Mouse (Mus musculus) heart, postnatal 0 days (tissue): ENCODE data around the gene Tradd. TPM values are rescaled to one million over a fixed set of nuclear protein-coding genes. Genes with fewer than 3 reads are reported as not detected.
A peak's percentile ranks its signal among the peaks of the same experiment; 100 is the strongest.

Source experiments
- ATAC-seq: fragments of 200-750 bp; cut with Nextera tagmentation; 2 replicates; pipeline ENCODE4 v1.8.0; 2017; ENCODE audit warnings: low read depth, moderate number of reproducible peaks, moderate library complexity; ENCODE audit not compliant: insufficient read depth
- DNase-seq: peaks from one replicate; pipeline ENCODE4 v3.0.0-alpha.2; 2016; ENCODE audit warnings: low spot score
- H3K27ac ChIP-seq: fragments of 300-500 bp; sonication (generic); 2 replicates; pipeline ENCODE4 v1.5.1; 2014; ENCODE audit warnings: low read depth, mild to moderate bottlenecking
- H3K27me3 ChIP-seq: fragments of 300-500 bp; sonication (generic); 2 replicates; pipeline ENCODE4 v1.6.1; 2014; ENCODE audit warnings: low read length, mixed read lengths; ENCODE audit not compliant: control insufficient read depth, insufficient read depth
- H3K36me3 ChIP-seq: fragments of 300-500 bp; sonication (generic); replicated peaks from 2 replicates; pipeline ENCODE4 v1.6.1; 2014; ENCODE audit warnings: low read length, mixed read lengths; ENCODE audit not compliant: control insufficient read depth, insufficient read depth
- H3K4me1 ChIP-seq: fragments of 300-500 bp; sonication (generic); 2 replicates; pipeline ENCODE4 v1.6.1; 2014; ENCODE audit warnings: antibody characterized with exemption; ENCODE audit not compliant: control insufficient read depth, insufficient read depth
- H3K4me2 ChIP-seq: fragments of 300-500 bp; sonication (generic); 2 replicates; pipeline ENCODE4 v1.6.1; 2014; ENCODE audit warnings: low read depth, mild to moderate bottlenecking, low read length, moderate library complexity
- H3K4me3 ChIP-seq: fragments of 300-500 bp; sonication (generic); 2 replicates; pipeline ENCODE4 v1.5.1; 2014; ENCODE audit warnings: low read depth, low read length
- H3K9ac ChIP-seq: fragments of 300-500 bp; sonication (generic); replicated peaks from 2 replicates; pipeline ENCODE4 v1.6.1; 2014; ENCODE audit warnings: low read depth, low read length, mixed read lengths
- H3K9me3 ChIP-seq: fragments of 300-500 bp; sonication (generic); replicated peaks from 2 replicates; pipeline ENCODE4 v1.6.1; 2016; ENCODE audit warnings: low read length; ENCODE audit not compliant: control insufficient read depth
- CTCF ChIP-seq: IDR thresholded peaks from 2 replicates; pipeline ENCODE4 v1.5.1; 2016; ENCODE audit warnings: antibody characterized with exemption, control low read depth, low read depth
- EP300 ChIP-seq: IDR thresholded peaks from 2 replicates; pipeline ENCODE4 v1.6.1; 2016; ENCODE audit warnings: antibody characterized with exemption, low read depth
- WGBS: fragments of 180-500 bp; shearing (Covaris S2); extraction: QIAGEN DNeasy Blood & Tissue Kit; methylation state at CpG from one replicate; pipeline ENCODE4 v1.1.7; 2014; 5-methylcytosine and 5-hydroxymethylcytosine counted together
- polyA plus RNA-seq: library from polyadenylated mRNA; unstranded; fragments of >200 nt; fragmentation: Nextera tagmentation; extraction: Ambion mirVana; gene quantifications from 2 replicates; pipeline ENCODE4 v1.2.1, GENCODE M21; 2015
- total RNA-seq: library from RNA; depleted of rRNA; stranded (reverse); fragments of >200 nt; gene quantifications from 2 replicates; pipeline ENCODE4 v1.2.3, GENCODE M21; 2014; ENCODE audit warnings: low replicate concordance

Gene Tradd
- total and polyA plus RNA-seq, 2 experiments from 2014 or later: 9.0 to 17.6 TPM

GRCm38 (mm10) chr8:105275387-105275786 lies 11.0 kb upstream of the Tradd start:
- no peaks in the 10 kb centered on the region for H3K36me3 ChIP-seq
- peaks cover 24% of the 10 kb centered on the region for H3K4me1 ChIP-seq
- H3K4me2 ChIP-seq: peak overlapping the region; percentile 80
- TF ChIP-seq CTCF: no peak
- no peak for ATAC-seq
- no peak overlapping the region for H3K27ac ChIP-seq
- H3K9ac ChIP-seq: no peak overlapping the region
- 10% methylated on average over 11 of the region's 11 CpGs for WGBS
- H3K9me3 ChIP-seq: no peaks in the 10 kb centered on the region
- no peak for DNase-seq
- H3K4me3 ChIP-seq: peak overlapping the region; percentile 50
- H3K27me3 ChIP-seq: peaks cover 77% of the 10 kb centered on the region

GRCm38 (mm10) chr8:105270916-105271186 lies 6.4 kb upstream of the Tradd start:
- no peak for DNase-seq
- no peak for ATAC-seq
- Histone ChIP-seq H3K4me3 (no peak overlapping the region; the same call in 1 of the 2 replicates), H3K9ac (no peak overlapping the region), H3K27me3 (peaks cover 69% of the 10 kb centered on the region), H3K36me3 (0 out of 2 replicates have a peak, but pooled peaks cover 4% of the 10 kb centered on the region), H3K4me1 (peaks cover 18% of the 10 kb centered on the region; the same call in 1 of the 2 replicates), H3K9me3 (no peaks in the 10 kb centered on the region), H3K4me2 (no peak overlapping the region), H3K27ac (no peak overlapping the region)
- TF ChIP-seq CTCF: no peak
- TF ChIP-seq EP300: no peak
- WGBS: 9% methylated on average over 11 of the region's 11 CpGs

GRCm38 (mm10) chr8:105270101-105270915 lies 5.9 kb upstream of the Tradd start:
- 12% methylated on average over 39 of the region's 39 CpGs for WGBS
- DNase-seq: no peak
- Histone ChIP-seq H3K9me3 (no peaks in the 10 kb centered on the region), H3K27me3 (peaks cover 66% of the 10 kb centered on the region), H3K36me3 (0 out of 2 replicates have a peak, but pooled peaks cover 4% of the 10 kb centered on the region), H3K4me1 (peaks cover 15% of the 10 kb centered on the region; the same call in 1 of the 2 replicates), H3K9ac (no peak overlapping the region), H3K4me2 (peak overlapping the region; percentile 95), H3K27ac (no peak overlapping the region), H3K4me3 (peak overlapping the region; percentile 56)
- no peak for ATAC-seq
- no peak for TF ChIP-seq CTCF
- no peak for TF ChIP-seq EP300

GRCm38 (mm10) chr8:105269461-105269947 lies 5.1 kb upstream of the Tradd start, which contains the start of gene Hsf4:
Gene Hsf4 (plus strand): TSS chr8:105269801.
- Histone ChIP-seq H3K9ac (peak within 1 kb of the TSS; percentile 47), H3K4me1 (peaks cover 20% of the 10 kb centered on the region), H3K9me3 (no peaks in the 10 kb centered on the region), H3K27ac (no peak within 1 kb of the TSS), H3K4me3 (peak within 1 kb of the TSS; percentile 56), H3K36me3 (0 out of 2 replicates have a peak, but pooled peaks cover 4% of the 10 kb centered on the region), H3K4me2 (peak within 1 kb of the TSS; percentile 95), H3K27me3 (peaks cover 58% of the 10 kb centered on the region)
- WGBS: under 1% methylated on average over 42 of the region's 42 CpGs
- ATAC-seq (peak; percentile 68), DNase-seq (no peak)
- TF ChIP-seq EP300: no peak
- no peak for TF ChIP-seq CTCF

GRCm38 (mm10) chr8:105269075-105269458 lies 4.7 kb upstream of the Tradd start:
- WGBS: 2% methylated on average over 10 of the region's 10 CpGs
- peak overlapping the region; percentile 56 for H3K4me3 ChIP-seq
- no peak for DNase-seq
- no peak for TF ChIP-seq CTCF
- TF ChIP-seq EP300: no peak
- no peaks in the 10 kb centered on the region for H3K9me3 ChIP-seq
- no peak overlapping the region for H3K27ac ChIP-seq
- ATAC-seq: 0 out of 2 replicates have a peak, but pooled peaks have one; percentile 16
- H3K27me3 ChIP-seq: peaks cover 54% of the 10 kb centered on the region
- H3K4me1 ChIP-seq: peaks cover 21% of the 10 kb centered on the region
- peak overlapping the region; percentile 47 for H3K9ac ChIP-seq
- peak overlapping the region; percentile 95 for H3K4me2 ChIP-seq
- 0 out of 2 replicates have a peak, but pooled peaks cover 4% of the 10 kb centered on the region for H3K36me3 ChIP-seq
